ENCODE assay signal across 8 mouse cellular contexts in the genomic region with DNA sequence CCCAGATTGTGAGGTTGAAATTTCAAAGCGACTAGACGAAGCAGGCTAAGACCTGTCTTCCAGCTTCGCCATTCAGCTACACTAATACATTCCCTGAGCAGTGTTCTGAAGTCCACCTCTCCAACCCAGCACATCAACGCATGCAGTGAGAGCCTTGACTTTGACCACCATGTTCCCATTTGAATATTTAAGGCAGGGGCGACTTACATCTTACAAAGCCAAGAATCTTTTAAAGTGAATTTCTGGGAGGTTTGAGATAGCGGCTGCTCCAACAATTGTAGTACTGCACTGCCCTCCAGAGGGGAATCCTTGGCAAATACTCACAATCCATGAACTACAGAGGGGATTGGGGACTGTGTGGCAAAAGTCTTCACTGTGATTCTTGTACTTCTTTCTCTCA.
A peak's percentile ranks its signal among the peaks of the same experiment; 100 is the strongest.
DNase-seq lines count a peak whose midpoint lies in the region; ATAC-seq and TF ChIP-seq lines count a peak whose summit lies in the region.

No protein-coding gene starts in this region.

- peak; percentile 81 for TF ChIP-seq CTCF in hindbrain, postnatal 0 days (IDR thresholded peaks at IDR 0.05; ENCODE audit: low read depth)

- DNase-seq in heart, embryonic 10.5 days (ENCODE audit: low spot score), result no peak
- DNase-seq in brain, adult 2 months (ENCODE audit: low read depth, low spot score), result peak; percentile 79
- DNase-seq in hindbrain, postnatal 0 days (ENCODE audit: low spot score), result peak; percentile 90
- peak; percentile 67 to 69 for DNase-seq in left cerebral cortex, postnatal 25 days (ENCODE audit: low spot score in 2 of 2)

- intact Hi-C loops in left cerebral cortex, postnatal 25 days (cut with DNase I), result loop anchor here (2.0 to 5.0 kb wide), 5 partner anchors 226 to 1175 kb away; no protein-coding TSS in a partner anchor

- H3K36me3 ChIP-seq in heart, embryonic 11.5 days (ENCODE audit: control insufficient read depth, insufficient read depth, low read length), result no peaks in the 10 kb centered on the region
- H3K36me3 ChIP-seq in heart, embryonic 10.5 days, result no peaks in the 10 kb centered on the region
- H3K36me3 ChIP-seq in forebrain, embryonic 13.5 days (ENCODE audit: poor library complexity, severe bottlenecking), result no peaks in the 10 kb centered on the region
- no peaks in the 10 kb centered on the region for H3K36me3 ChIP-seq in hindbrain, postnatal 0 days (ENCODE audit: insufficient read depth, low read length)
- no peaks in the 10 kb centered on the region for H3K36me3 ChIP-seq in neural tube, embryonic 13.5 days

- H3K9me3 ChIP-seq in heart, embryonic 11.5 days (replicated peaks; ENCODE audit: control insufficient read depth, low read length), result no peaks in the 10 kb centered on the region
- no peaks in the 10 kb centered on the region for H3K9me3 ChIP-seq in heart, embryonic 10.5 days
- H3K9me3 ChIP-seq in forebrain, embryonic 13.5 days (replicated peaks), result no peaks in the 10 kb centered on the region
- H3K9me3 ChIP-seq in hindbrain, postnatal 0 days (ENCODE audit: low read length), result no peaks in the 10 kb centered on the region
- H3K9me3 ChIP-seq in neural tube, embryonic 13.5 days, result no peaks in the 10 kb centered on the region

- no peak overlapping the region for H3K4me3 ChIP-seq in heart, embryonic 11.5 days (ENCODE audit: low read depth, low read length)
- no peak overlapping the region for H3K4me3 ChIP-seq in heart, embryonic 10.5 days
- H3K4me3 ChIP-seq in forebrain, embryonic 13.5 days, result no peak overlapping the region
- H3K4me3 ChIP-seq in hindbrain, postnatal 0 days (ENCODE audit: low read length), result no peak overlapping the region
- H3K4me3 ChIP-seq in neural tube, embryonic 13.5 days, result no peak overlapping the region

- no peak overlapping the region for H3K27ac ChIP-seq in heart, embryonic 11.5 days (ENCODE audit: low read depth, low read length)
- no peak overlapping the region for H3K27ac ChIP-seq in heart, embryonic 10.5 days
- no peak overlapping the region for H3K27ac ChIP-seq in forebrain, embryonic 13.5 days
- no peak overlapping the region for H3K27ac ChIP-seq in hindbrain, postnatal 0 days
- H3K27ac ChIP-seq in neural tube, embryonic 13.5 days (replicated peaks), result no peak overlapping the region

- no peaks in the 10 kb centered on the region for H3K4me1 ChIP-seq in heart, embryonic 11.5 days (ENCODE audit: control insufficient read depth, insufficient read depth, low read length)
- H3K4me1 ChIP-seq in heart, embryonic 10.5 days, result no peaks in the 10 kb centered on the region
- peaks cover 5% of the 10 kb centered on the region; the same call in 1 of the 2 replicates for H3K4me1 ChIP-seq in forebrain, embryonic 13.5 days
- H3K4me1 ChIP-seq in hindbrain, postnatal 0 days (ENCODE audit: insufficient read depth, low read length), result no peaks in the 10 kb centered on the region
- H3K4me1 ChIP-seq in neural tube, embryonic 13.5 days (replicated peaks), result no peaks in the 10 kb centered on the region

- H3K27me3 ChIP-seq in heart, embryonic 11.5 days (ENCODE audit: control insufficient read depth, insufficient read depth, low read length), result no peaks in the 10 kb centered on the region
- H3K27me3 ChIP-seq in heart, embryonic 10.5 days (ENCODE audit: insufficient read depth, poor library complexity, severe bottlenecking), result no peaks in the 10 kb centered on the region
- no peaks in the 10 kb centered on the region for H3K27me3 ChIP-seq in forebrain, embryonic 13.5 days
- H3K27me3 ChIP-seq in hindbrain, postnatal 0 days (ENCODE audit: insufficient read depth, low read length), result no peaks in the 10 kb centered on the region
- no peaks in the 10 kb centered on the region for H3K27me3 ChIP-seq in neural tube, embryonic 13.5 days

- H3K4me2 ChIP-seq in heart, embryonic 11.5 days, result peak overlapping the region; percentile 44
- peak overlapping the region; percentile 39; the same call in 1 of the 2 replicates for H3K4me2 ChIP-seq in forebrain, embryonic 13.5 days
- peak overlapping the region; percentile 46 for H3K4me2 ChIP-seq in hindbrain, postnatal 0 days (ENCODE audit: low read depth, low read length)
- peak overlapping the region; percentile 41; the same call in 1 of the 2 replicates for H3K4me2 ChIP-seq in neural tube, embryonic 13.5 days

- H3K9ac ChIP-seq in heart, embryonic 11.5 days (ENCODE audit: low read depth, low read length), result no peak overlapping the region
- no peak overlapping the region for H3K9ac ChIP-seq in forebrain, embryonic 13.5 days
- no peak overlapping the region for H3K9ac ChIP-seq in hindbrain, postnatal 0 days (replicated peaks; ENCODE audit: low read length)
- H3K9ac ChIP-seq in neural tube, embryonic 13.5 days, result no peak overlapping the region

- no peak for ATAC-seq in heart, embryonic 11.5 days (replicated peaks; ENCODE audit: insufficient number of reproducible peaks, low FRiP score, low TSS enrichment)
- peak; percentile 88 for ATAC-seq in forebrain, embryonic 13.5 days
- peak; percentile 90 for ATAC-seq in hindbrain, postnatal 0 days
- ATAC-seq in neural tube, embryonic 13.5 days (ENCODE audit: low read depth), result peak; percentile 80; the same call in 1 of the 2 replicates
- no peak for ATAC-seq in megakaryocyte, adult 5-6 weeks (ENCODE audit: poor library complexity, severe bottlenecking)

- 38% methylated on average over 6 of the region's 6 CpGs for WGBS in heart, embryonic 11.5 days (ENCODE audit: insufficient replicate concordance)
- WGBS in heart, embryonic 10.5 days, result 38% methylated on average over 6 of the region's 6 CpGs
- WGBS in forebrain, embryonic 13.5 days, result 31% methylated on average over 6 of the region's 6 CpGs
- 30% methylated on average over 6 of the region's 6 CpGs for WGBS in hindbrain, postnatal 0 days
- WGBS in neural tube, embryonic 13.5 days, result 32% methylated on average over 6 of the region's 6 CpGs

Comparison
In these comparisons a context has a peak if more than half of its experiments do, and no peak if none do; other contexts are left out.
1. ATAC-seq: peak in forebrain, embryonic 13.5 days (single experiment), hindbrain, postnatal 0 days (single experiment) and neural tube, embryonic 13.5 days (single experiment); none in heart, embryonic 11.5 days (single experiment) and megakaryocyte, adult 5-6 weeks (single experiment).
2. Peak in every context shown above with its lines, with median percentiles within 50 percentile points of each other: H3K4me2 ChIP-seq.